Mouse (Mus musculus) embryo, embryonic 11 days (tissue): ENCODE data around the gene Gal3st4.
"Not testable (repeated sequence)": the region's sequence is repeated elsewhere in the genome, so short reads cannot be mapped to it uniquely, and the experiment has no call there.

Source experiments
- DNase-seq: peaks from one replicate; pipeline ENCODE4 v3.0.0-alpha.2; 2015

Gene Gal3st4

DNA sequence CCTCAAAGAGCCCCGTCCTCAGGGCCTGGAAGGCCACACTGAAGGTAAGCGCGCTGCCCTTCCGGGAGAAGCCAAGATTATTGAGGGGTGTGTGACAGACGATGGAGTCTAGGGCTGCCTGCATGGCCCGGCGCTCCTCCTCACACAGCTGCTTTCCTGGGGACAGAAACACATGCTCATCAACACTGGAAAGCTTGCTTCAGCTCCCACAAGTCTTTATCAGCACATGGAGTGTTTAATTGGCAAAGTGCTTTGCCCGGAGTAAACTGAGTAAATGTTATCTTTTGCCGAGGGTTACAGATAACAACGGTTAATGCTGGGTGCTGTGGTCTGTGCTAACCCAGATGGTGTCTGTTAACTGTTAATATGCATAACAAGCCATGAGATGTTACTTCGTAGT lies 11.8 kb downstream of the Gal3st4 start:
- DNase-seq: no peak

GRCm38 (mm10) chr5:138260051-138260450 lies 12.6 kb downstream of the Gal3st4 start:
- no peak for DNase-seq

GRCm38 (mm10) chr5:138258993-138259392 lies 13.6 kb downstream of the Gal3st4 start:
- DNase-seq: no peak

DNA sequence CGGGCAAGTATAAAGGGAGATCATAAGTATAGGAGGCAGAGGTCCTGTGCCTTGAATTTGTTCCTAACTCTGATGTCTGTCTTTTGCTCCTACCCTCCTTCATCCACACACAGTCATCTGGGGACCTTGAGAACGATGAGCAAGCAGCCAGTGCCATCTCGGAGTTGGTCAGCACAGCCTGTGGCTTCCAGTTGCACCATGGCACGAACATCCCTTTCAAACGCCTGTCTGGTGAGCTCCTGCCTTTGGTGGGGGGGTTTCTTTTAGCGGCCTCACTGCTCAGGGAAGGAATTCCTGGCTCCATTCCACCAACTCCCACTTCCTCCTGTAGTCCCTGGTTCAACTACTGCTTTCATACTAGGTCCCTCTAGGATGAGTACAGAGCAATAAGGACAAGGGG lies 14.1 kb downstream of the Gal3st4 start:
- no peak for DNase-seq

GRCm38 (mm10) chr5:138258078-138258477 lies 14.6 kb downstream of the Gal3st4 start:
- no peak for DNase-seq

- no peak for DNase-seq
Measured at GRCm38 (mm10) chr5:138257585-138257978, 15.1 kb downstream of the Gal3st4 start.

GRCm38 (mm10) chr5:138256966-138257584 lies 15.6 kb downstream of the Gal3st4 start:
- DNase-seq: no peak

GRCm38 (mm10) chr5:138256094-138256467 lies 16.6 kb downstream of the Gal3st4 start:
- no peak for DNase-seq

DNA sequence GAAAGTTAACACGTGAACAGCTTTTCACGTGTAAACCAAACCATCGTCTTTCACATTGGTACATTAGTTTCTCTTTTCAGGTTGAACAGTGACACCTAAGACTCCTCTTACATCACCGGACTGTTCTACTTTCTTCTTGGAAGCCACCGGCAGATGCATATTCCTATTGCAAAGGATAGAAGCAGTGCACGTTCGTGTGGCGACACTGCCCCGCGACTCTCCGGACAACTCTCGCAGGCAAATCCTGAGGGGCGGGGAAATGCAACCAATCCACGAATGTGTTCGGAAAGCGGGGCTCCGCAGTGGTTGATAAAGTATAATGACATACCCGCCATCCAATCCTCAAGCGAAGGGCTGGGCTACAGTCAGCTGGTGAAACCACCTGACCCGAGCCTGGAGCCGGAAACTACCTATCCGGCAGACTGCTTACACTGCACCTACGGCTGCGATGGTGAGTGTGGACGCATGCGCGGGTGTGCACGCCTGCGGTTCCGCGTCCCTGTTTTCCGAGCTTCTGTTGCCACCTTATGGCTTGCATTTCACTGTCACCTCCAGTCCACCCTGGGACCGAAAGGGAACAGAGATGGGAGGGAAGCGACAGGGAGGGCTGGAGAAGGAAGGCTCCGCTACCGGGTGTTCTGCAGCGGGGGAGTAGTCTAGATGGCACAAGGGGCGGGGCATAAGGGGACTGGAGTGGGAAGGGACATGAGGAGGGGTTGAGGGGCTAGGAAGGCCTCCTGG lies 17.1 kb downstream of the Gal3st4 start, which contains the start of gene Lamtor4:
Gene Lamtor4 (plus strand): TSS at position 130 of the 741 bp plus-strand sequence.
- DNase-seq: peak; percentile 97

GRCm38 (mm10) chr5:138253061-138253460 lies 19.6 kb downstream of the Gal3st4 start:
- no peak for DNase-seq

DNA sequence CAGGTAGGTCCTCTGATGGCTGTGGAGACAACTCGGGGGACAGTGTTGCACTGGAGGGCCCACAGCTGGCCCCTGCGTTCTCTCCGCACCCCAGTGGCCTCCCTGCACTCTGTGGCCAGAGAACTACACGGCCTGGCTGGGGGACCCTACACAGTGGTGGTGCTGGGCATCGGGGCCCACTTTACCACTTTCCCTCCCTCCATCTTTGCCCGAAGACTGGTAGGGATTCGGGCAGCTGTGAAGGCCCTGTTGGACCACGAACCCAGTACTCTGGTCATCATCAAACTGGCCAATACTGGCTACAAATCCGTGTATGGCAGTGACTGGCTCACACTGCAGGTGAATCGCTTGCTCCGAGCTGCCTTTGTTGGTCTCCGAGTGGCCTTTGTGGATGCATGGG lies 21.5 kb downstream of the Gal3st4 start:
- DNase-seq: no peak

GRCm38 (mm10) chr5:138241511-138241910 lies 31.1 kb downstream of the Gal3st4 start:
- DNase-seq: no peak

- no peak for DNase-seq
Measured at GRCm38 (mm10) chr5:138234224-138234623, 38.4 kb downstream of the Gal3st4 start.

DNA sequence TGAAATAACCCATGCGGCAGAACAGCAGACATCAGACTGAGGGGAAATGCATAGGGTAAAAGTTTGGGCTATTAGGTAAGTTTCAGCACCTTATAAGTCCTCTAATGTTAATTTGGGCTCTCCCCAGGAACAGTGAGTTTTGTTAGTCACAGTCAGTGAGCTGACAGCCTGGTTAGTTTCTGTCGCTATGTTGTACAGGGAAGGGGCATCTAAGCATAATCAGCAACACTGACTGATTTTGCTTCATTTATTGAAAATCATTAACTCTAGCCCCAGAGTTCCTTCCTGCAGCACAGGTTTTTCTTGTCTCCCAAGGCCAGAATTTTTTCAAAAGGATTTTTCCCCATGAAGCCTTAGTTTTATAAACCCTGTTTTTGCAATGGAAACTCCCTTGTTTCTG lies 38.9 kb downstream of the Gal3st4 start:
- DNase-seq: no peak

GRCm38 (mm10) chr5:138229511-138229910 lies 43.1 kb downstream of the Gal3st4 start:
- DNase-seq: no peak

DNA sequence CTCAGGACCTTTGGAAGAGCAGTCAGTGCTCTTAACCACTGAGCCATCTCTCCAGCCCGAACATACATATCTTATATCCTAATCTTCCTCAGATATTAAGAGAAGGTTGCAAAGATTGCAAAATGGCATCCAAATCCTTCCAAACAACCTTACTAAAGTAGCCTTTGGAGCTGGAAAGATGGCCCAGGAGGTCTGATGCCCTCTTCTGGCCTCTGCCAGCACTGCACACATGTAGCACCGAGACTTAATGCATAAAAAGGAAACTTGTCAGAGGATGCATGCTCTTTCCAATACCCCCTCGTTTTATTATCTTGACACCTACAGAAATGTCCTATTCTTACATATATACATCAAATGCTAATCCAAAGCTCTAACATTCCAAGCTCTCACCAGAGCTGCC lies 44.6 kb downstream of the Gal3st4 start:
- DNase-seq: peak; percentile 10

DNA sequence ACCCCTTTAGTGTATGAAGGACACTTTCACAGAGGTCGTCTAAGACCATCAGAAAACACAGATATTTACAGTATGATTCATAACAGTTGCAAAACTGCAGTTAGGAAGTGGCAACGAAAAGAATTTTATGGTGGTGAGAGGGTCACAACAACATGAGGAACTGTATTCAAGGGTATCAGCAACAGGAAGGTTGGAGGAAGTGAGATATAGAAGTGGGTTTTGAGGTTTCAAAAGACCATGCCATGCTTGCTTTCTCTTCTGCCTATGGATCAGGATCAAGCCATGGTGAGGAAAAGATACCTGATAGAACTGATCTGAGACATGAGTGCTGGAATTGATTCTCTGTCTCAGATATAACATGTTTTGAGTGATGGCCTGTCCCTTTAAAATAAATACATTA lies 45.3 kb downstream of the Gal3st4 start:
- DNase-seq: no peak

DNA sequence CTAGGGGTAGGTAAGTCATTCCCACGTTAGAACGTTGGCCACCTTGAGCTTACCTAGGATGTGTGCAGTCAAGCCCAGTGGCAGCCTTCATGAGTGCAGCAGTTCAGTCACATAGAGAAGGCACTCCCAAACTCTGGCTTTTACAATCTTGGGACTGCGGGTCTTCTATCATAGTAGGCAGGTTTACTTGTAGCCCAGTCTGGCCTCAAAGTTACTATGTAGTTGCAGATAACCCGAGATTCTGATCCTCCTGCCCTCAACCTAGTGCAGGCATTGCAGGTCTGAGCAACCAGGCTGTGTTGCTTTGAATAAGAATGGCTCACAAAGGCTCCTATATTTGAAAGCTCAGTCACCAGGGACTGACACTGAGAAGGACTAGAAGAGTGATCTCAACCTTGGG lies 46.1 kb downstream of the Gal3st4 start:
- no peak for DNase-seq

DNA sequence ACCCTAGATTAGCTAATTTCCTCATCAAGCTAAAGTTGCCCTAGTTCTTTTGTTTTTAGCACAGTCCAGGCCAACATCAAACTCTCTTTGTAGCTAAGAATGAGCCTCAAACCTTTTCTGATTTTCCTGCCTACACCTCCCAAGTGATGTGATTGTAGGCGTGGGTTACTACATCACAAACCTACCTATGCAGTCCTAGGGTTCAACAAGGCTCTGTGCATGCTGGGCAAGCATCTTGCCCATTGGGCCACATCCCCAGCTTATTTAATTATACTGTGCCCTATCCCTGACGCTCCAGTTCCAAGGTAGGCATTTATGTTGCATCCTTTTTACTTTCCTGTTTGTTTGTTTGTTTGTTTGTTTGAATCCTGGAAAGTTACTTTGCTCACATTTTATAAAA lies 46.9 kb downstream of the Gal3st4 start, which contains the start of gene Nxpe5:
Gene Nxpe5 (plus strand): TSS at position 199 of the 400 bp plus-strand sequence.
- no peak for DNase-seq

DNA sequence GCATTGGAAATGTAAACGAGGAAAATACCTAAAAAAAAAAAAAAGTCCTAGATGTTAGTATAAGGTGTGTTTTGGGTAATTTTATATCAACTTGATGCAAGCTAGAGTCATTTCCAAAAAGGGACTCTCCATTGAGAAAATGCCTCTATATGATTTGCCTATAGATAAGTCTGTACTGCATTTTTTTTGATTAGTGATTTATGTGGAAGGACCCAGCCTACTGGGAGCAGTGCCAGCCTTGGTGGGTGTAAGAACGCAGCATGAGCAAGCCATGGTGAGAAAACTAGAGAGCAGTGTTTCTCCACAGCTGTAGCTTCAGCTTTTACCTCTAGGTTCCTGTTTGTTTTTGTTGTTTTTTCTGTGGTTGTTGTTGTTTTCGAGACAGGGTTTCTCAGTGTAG lies 49.4 kb downstream of the Gal3st4 start:
- no peak for DNase-seq

DNA sequence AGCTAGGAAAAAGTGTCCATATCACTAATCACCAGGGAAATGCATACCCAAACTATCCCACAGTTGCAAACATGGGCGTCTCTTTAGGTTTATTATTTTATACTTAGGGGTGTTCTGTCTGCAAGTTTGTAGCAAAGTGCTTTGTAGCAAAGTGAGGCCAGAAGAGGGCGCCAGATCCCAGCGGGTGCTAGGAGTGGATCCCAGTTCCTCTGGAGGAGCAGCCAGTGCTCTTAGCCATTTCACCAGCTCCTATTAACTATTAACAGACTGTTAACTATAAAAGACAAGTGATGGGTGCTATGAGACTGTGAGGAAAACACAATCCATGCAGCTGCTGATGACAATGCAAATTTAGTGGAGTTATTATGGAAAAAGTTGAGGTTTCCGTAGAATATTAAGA lies 50.5 kb downstream of the Gal3st4 start:
- peak; percentile 78 for DNase-seq

DNA sequence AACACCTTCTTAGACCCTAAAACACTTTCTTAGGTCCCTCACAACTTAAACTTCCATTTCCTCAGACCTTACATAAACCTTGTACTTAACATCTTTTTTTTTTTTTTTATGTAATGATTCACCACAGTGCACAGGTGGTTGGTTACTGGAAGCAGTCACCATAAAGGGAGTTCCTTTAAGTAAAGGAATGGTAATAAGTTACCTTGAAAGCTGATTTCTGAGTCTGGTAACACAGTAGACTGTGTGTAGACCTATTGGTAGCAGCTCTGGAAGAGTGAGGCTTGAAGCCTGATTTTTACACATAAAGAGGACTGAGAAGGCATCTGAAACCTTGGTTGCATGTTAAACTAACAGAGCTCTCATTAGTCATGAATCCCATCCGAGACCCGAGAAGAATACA lies 52.8 kb downstream of the Gal3st4 start:
- no peak for DNase-seq

GRCm38 (mm10) chr5:138216632-138217031 lies 56.0 kb downstream of the Gal3st4 start:
- DNase-seq: not testable (repeated sequence)
